Mouse (Mus musculus) stomach, embryonic 14.5 days (tissue): ENCODE measurements around the gene Itpr2. TPM values are rescaled to one million over a fixed set of nuclear protein-coding genes. Genes with fewer than 3 reads are reported as not detected.

Experiments used
- ATAC-seq: fragments of 200-750 bp; cut with Nextera tagmentation; 2 replicates; pipeline ENCODE4 v1.8.0; 2017; ENCODE audit warnings: low read depth, moderate TSS enrichment; ENCODE audit not compliant: insufficient number of reproducible peaks, insufficient read depth, low FRiP score
- H3K27ac ChIP-seq: fragments of 300-500 bp; sonication (generic); 2 replicates; pipeline ENCODE4 v1.5.1; 2014; ENCODE audit warnings: mild to moderate bottlenecking, low read length, moderate library complexity, mixed read lengths
- H3K27me3 ChIP-seq: fragments of 300-500 bp; sonication (generic); 2 replicates; pipeline ENCODE4 v1.6.1; 2014; ENCODE audit warnings: low read length, control low read depth, mixed read lengths; ENCODE audit not compliant: control insufficient read depth, insufficient read depth
- H3K36me3 ChIP-seq: fragments of 300-500 bp; sonication (generic); 2 replicates; pipeline ENCODE4 v1.6.1; 2014; ENCODE audit warnings: mild to moderate bottlenecking, control low read depth, low read length, moderate library complexity, mixed read lengths; ENCODE audit not compliant: control insufficient read depth, insufficient read depth
- H3K4me1 ChIP-seq: fragments of 300-500 bp; sonication (generic); 2 replicates; pipeline ENCODE4 v1.6.1; 2014; ENCODE audit warnings: low read length, control low read depth, mixed read lengths; ENCODE audit not compliant: control insufficient read depth, insufficient read depth
- H3K4me2 ChIP-seq: fragments of 300-500 bp; sonication (generic); replicated peaks from 2 replicates; pipeline ENCODE4 v1.6.1; 2014; ENCODE audit warnings: low read depth, low read length, control low read depth
- H3K4me3 ChIP-seq: fragments of 300-500 bp; sonication (generic); 2 replicates; pipeline ENCODE4 v1.5.1; 2014; ENCODE audit warnings: low read depth, low read length, control low read depth
- H3K9ac ChIP-seq: fragments of 300-500 bp; sonication (generic); replicated peaks from 2 replicates; pipeline ENCODE4 v1.6.1; 2014; ENCODE audit warnings: low read depth, mild to moderate bottlenecking, control low read depth, low read length, moderate library complexity, mixed read lengths
- H3K9me3 ChIP-seq: fragments of 300-500 bp; sonication (generic); 2 replicates; pipeline ENCODE4 v1.6.1; 2016; ENCODE audit warnings: low read depth, low read length, control low read depth; ENCODE audit not compliant: control insufficient read depth
- WGBS: fragments of 180-500 bp; shearing (Covaris S2); extraction: QIAGEN DNeasy Blood & Tissue Kit; methylation state at CpG from one replicate; pipeline ENCODE4 v1.1.7; 2014; 5-methylcytosine and 5-hydroxymethylcytosine counted together
- polyA plus RNA-seq: library from polyadenylated mRNA; unstranded; fragments of >200 nt; fragmentation: Nextera tagmentation; extraction: Ambion mirVana; gene quantifications from 2 replicates; pipeline ENCODE4 v1.2.1, GENCODE M21; 2014

Gene Itpr2
- polyA plus RNA-seq, 1 experiment from 2014 or later, result 10.0 TPM

DNA sequence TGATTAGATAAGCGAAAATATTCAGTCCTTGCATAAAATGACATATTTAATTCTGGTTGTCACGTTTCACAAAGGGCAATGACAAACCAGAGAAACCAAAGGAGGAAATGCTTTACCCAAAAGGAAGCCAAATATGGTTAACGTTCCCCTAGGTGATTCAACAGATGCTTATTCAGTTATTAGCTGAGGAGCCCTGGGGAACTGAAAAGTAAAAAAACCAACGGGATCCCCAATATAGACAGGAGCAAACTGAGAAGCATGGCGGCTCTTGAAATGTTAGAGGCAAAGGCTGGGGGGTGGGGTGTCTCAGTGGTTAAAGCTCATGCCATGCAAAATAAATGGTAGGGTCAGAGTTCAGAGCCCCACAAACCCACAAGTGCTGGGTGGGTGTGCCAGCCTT, 310.1 kb downstream of the Itpr2 start:
- Histone ChIP-seq H3K27me3 (no peaks in the 10 kb centered on the region), H3K9ac (no peak overlapping the region), H3K4me1 (peaks cover 2% of the 10 kb centered on the region; the same call in 1 of the 2 replicates), H3K4me2 (no peak overlapping the region), H3K4me3 (no peak overlapping the region), H3K36me3 (no peaks in the 10 kb centered on the region), H3K9me3 (no peaks in the 10 kb centered on the region), H3K27ac (no peak overlapping the region)
- ATAC-seq, result no peak
- WGBS, result 88% methylated on average over 5 of the region's 5 CpGs

DNA sequence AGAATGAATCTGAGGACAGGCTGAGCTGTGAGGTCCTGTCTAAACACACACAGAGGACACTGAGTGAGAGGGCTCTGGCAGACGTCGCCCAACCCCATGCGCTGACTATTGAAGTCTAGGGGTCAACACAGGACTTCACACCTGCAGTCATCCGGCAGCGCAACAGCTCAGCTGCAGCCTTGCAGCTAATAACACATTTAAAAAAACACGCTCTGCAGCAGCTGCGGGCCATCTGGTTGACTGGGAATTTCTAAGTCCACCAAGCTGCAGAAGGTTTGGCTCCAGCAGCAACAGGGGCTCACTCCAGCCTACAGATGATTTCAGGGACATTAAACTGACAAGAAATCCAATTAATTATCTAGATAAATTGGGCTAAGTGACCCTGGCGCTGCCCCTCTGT, 312.0 kb downstream of the Itpr2 start:
- no peak overlapping the region for H3K4me2 ChIP-seq
- H3K27ac ChIP-seq, result no peak overlapping the region
- peak; percentile 33; the same call in 1 of the 2 replicates for ATAC-seq

GRCm38 (mm10) chr6:146185532-146185931, 316.5 kb downstream of the Itpr2 start:
- no peak overlapping the region for H3K9ac ChIP-seq
- WGBS, result 80% methylated on average over 2 of the region's 2 CpGs
- ATAC-seq, result no peak

More for the DNA sequence above, 312.0 kb downstream of the Itpr2 start:
- peaks cover 2% of the 10 kb centered on the region; the same call in 1 of the 2 replicates for H3K4me1 ChIP-seq
- whole genome bisulfite sequencing, result 28% methylated on average over 8 of the region's 8 CpGs
- H3K9me3 ChIP-seq, result no peaks in the 10 kb centered on the region
- no peak overlapping the region for H3K4me3 ChIP-seq
- H3K36me3 ChIP-seq, result no peaks in the 10 kb centered on the region
- H3K27me3 ChIP-seq, result no peaks in the 10 kb centered on the region
- H3K9ac ChIP-seq, result no peak overlapping the region

DNA sequence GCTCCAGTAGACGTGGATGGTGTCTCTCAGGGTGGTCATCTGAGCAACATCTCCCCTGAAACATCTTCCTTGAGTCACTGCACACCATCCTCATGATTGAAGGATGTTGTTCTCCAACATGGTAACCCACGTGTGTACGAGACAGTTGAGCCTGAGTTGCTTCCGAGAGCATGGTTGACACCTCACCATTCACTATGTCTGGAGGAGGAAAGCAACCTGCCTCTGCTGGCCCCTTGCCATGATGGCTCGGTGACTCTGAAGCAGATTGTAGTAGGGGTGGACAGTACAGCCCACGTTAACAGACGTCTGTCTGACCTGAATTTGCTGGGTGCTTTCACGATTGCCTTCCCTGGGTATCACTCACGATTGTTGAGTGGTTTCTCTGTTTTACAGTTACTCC, 317.3 kb downstream of the Itpr2 start:
- 82% methylated on average over 9 of the region's 9 CpGs for WGBS
- H3K4me3 ChIP-seq, result no peak overlapping the region
- no peak for ATAC-seq
- no peaks in the 10 kb centered on the region for H3K9me3 ChIP-seq
- H3K9ac ChIP-seq, result no peak overlapping the region
- H3K27me3 ChIP-seq, result no peaks in the 10 kb centered on the region
- no peaks in the 10 kb centered on the region for H3K4me1 ChIP-seq
- no peak overlapping the region for H3K4me2 ChIP-seq
- no peaks in the 10 kb centered on the region for H3K36me3 ChIP-seq
- H3K27ac ChIP-seq, result no peak overlapping the region

More at GRCm38 (mm10) chr6:146185532-146185931, 316.5 kb downstream of the Itpr2 start:
- Histone ChIP-seq H3K4me2 (no peak overlapping the region), H3K4me3 (no peak overlapping the region), H3K36me3 (no peaks in the 10 kb centered on the region), H3K27me3 (no peaks in the 10 kb centered on the region), H3K9me3 (no peaks in the 10 kb centered on the region), H3K4me1 (no peaks in the 10 kb centered on the region; the same call in 1 of the 2 replicates), H3K27ac (no peak overlapping the region)

GRCm38 (mm10) chr6:146174644-146175250, 327.3 kb downstream of the Itpr2 start:
- no peaks in the 10 kb centered on the region for H3K9me3 ChIP-seq
- H3K27me3 ChIP-seq, result no peaks in the 10 kb centered on the region
- no peak overlapping the region for H3K9ac ChIP-seq
- no peaks in the 10 kb centered on the region for H3K36me3 ChIP-seq
- no peak overlapping the region for H3K27ac ChIP-seq
- H3K4me2 ChIP-seq, result no peak overlapping the region
- no peak overlapping the region for H3K4me3 ChIP-seq
- no peaks in the 10 kb centered on the region for H3K4me1 ChIP-seq
- ATAC-seq, result no peak
- WGBS, result 68% methylated on average over 4 of the region's 4 CpGs

DNA sequence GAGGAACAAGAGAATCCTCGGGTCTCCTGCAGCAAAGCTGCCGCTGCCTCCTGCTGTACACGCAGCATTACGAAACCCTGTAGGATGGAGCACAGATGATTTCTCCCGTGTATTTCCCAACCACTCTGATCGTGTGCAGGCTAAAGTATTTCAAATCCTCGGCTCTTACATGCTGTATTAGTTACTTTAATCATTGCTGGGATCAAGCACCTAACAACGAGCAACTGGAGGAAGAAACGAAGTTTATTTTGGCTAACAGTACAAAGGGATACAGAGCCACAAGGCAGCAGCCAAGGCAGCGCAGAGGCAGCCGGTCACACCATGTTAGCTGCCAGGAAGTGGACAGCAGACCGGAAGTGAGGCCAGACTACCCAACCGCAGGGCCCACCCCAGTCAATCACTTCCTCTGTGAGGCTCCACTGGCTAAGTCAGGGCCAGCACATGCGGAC, 331.4 kb downstream of the Itpr2 start:
- no peak overlapping the region for H3K9ac ChIP-seq
- ATAC-seq, result no peak
- H3K4me3 ChIP-seq, result no peak overlapping the region
- H3K27ac ChIP-seq, result no peak overlapping the region
- no peaks in the 10 kb centered on the region for H3K9me3 ChIP-seq
- no peaks in the 10 kb centered on the region for H3K36me3 ChIP-seq
- 81% methylated on average over 14 of the region's 14 CpGs for WGBS
- no peaks in the 10 kb centered on the region for H3K27me3 ChIP-seq
- no peak overlapping the region for H3K4me2 ChIP-seq
- no peaks in the 10 kb centered on the region for H3K4me1 ChIP-seq

GRCm38 (mm10) chr6:146167207-146167606, 334.8 kb downstream of the Itpr2 start:
- H3K4me3 ChIP-seq, result no peak overlapping the region
- no peaks in the 10 kb centered on the region for H3K27me3 ChIP-seq
- no peak overlapping the region for H3K27ac ChIP-seq
- H3K9ac ChIP-seq, result no peak overlapping the region
- ATAC-seq, result no peak
- H3K9me3 ChIP-seq, result no peaks in the 10 kb centered on the region
- H3K4me2 ChIP-seq, result no peak overlapping the region
- 67% methylated on average over 5 of the region's 5 CpGs for WGBS
- no peaks in the 10 kb centered on the region for H3K4me1 ChIP-seq
- no peaks in the 10 kb centered on the region for H3K36me3 ChIP-seq

- no peak overlapping the region for H3K27ac ChIP-seq
- no peaks in the 10 kb centered on the region for H3K36me3 ChIP-seq
- H3K9me3 ChIP-seq, result no peaks in the 10 kb centered on the region
- 77% methylated on average over 4 of the region's 4 CpGs for WGBS
- ATAC-seq, result no peak
- H3K27me3 ChIP-seq, result no peaks in the 10 kb centered on the region
- H3K4me3 ChIP-seq, result no peak overlapping the region
- no peaks in the 10 kb centered on the region for H3K4me1 ChIP-seq
- H3K9ac ChIP-seq, result no peak overlapping the region
- H3K4me2 ChIP-seq, result no peak overlapping the region
Measured at GRCm38 (mm10) chr6:146159641-146160040, 342.4 kb downstream of the Itpr2 start.

GRCm38 (mm10) chr6:146158717-146159116, 343.3 kb downstream of the Itpr2 start:
- Histone ChIP-seq H3K27me3 (no peaks in the 10 kb centered on the region), H3K4me1 (no peaks in the 10 kb centered on the region), H3K9ac (no peak overlapping the region), H3K27ac (no peak overlapping the region), H3K4me2 (no peak overlapping the region), H3K4me3 (no peak overlapping the region), H3K9me3 (no peaks in the 10 kb centered on the region), H3K36me3 (no peaks in the 10 kb centered on the region)
- no peak for ATAC-seq
- WGBS, result 95% methylated on average over 12 of the region's 12 CpGs
